Mouse (Mus musculus) small intestine, adult 2 months (tissue): ENCODE results near the gene Rptor.

Experiments used
- CTCF ChIP-seq: fragments of 200-500 bp; IDR thresholded peaks from 2 replicates; pipeline ENCODE4 v1.5.1; 2012; ENCODE audit warnings: low read depth, mild to moderate bottlenecking, control low read depth, inconsistent platforms, low read length, moderate library complexity, mixed read lengths; ENCODE audit not compliant: insufficient replicate concordance, insufficient read length; ENCODE audit errors: extremely low read depth
- POLR2A ChIP-seq: fragments of 200-500 bp; IDR thresholded peaks from 2 replicates; pipeline ENCODE4 v1.6.1; 2012; ENCODE audit warnings: low read depth, mild to moderate bottlenecking, control low read depth, inconsistent platforms, low read length, moderate library complexity

DNA sequence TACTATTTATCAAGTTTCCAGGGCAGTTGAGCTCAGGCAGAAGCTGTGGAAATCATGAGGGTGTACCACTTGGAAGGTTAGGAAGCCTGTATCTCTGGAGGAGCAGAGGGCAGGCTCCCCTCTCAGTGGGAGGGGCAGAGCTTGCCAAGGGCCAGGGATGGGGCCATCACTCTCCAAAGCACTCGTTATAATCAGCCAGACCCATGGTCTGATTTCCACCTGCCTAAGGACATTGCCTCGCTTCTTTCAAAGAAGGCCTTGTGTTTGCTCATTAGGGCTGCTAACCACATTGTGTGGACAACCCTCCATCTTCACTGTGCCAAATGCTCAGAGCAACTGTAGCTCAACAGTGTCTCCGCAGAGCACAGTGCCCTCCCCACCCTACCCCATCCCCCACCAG, 215.2 kb downstream of the Rptor start:
- TF ChIP-seq CTCF (no peak), POLR2A (no peak)
